Mouse (Mus musculus): Measurements from ENCODE around the gene Nap1l2. TPM values are rescaled to one million over a fixed set of nuclear protein-coding genes. Genes with fewer than 3 reads are reported as not detected.
"Not testable (repeated sequence)": the region's sequence is repeated elsewhere in the genome, so short reads cannot be mapped to it uniquely, and the experiment has no call there.

The Nap1l2 gene
- 100 and 107 TPM in 2 replicates for polyA plus RNA-seq (2015; fragmentation: Nextera tagmentation; extraction: Ambion mirVana)

DNA sequence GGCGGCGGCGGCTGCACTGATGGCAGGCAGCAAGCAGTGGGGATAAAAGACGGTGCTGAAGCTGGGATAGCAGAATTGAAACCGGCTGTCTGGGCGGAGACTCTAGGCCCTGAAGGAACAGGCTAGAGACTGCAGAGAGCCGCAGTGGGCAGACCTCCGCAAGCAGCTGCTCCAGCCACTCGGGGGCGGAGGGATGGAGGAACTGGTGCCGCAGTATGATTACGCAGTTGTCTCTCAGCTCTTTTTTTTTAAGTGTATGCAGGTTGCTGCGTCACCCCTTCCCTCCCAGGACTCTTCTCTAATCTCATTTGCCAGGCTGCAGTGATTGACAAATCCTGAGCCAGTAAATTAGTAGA lies at the start of gene Nap1l2:
Gene Nap1l2 (minus strand): TSS at position 210 of the 356 bp plus-strand sequence.
- Histone ChIP-seq H3K9me3 (replicated peaks; ENCODE audit: control insufficient read depth, low read length, poor library complexity, severe bottlenecking) (no peaks in the 10 kb centered on the region), H3K36me3 (ENCODE audit: control insufficient read depth, insufficient read depth, low read length) (no peaks in the 10 kb centered on the region), H3K4me3 (ENCODE audit: low read depth, low read length) (peak within 1 kb of the TSS; percentile 55), H3K4me2 (ENCODE audit: low read length) (peak within 1 kb of the TSS; percentile 39), H3K4me1 (ENCODE audit: control insufficient read depth, insufficient read depth, low read length) (no peaks in the 10 kb centered on the region), H3K27me3 (ENCODE audit: control insufficient read depth, insufficient read depth, low read depth, low read length) (no peaks in the 10 kb centered on the region; the same call in 1 of the 2 replicates), H3K9ac (ENCODE audit: low read depth, low read length) (peak within 1 kb of the TSS; percentile 76), H3K27ac (ENCODE audit: low read length) (peak within 1 kb of the TSS; percentile 95)
- peak; percentile 98 for ATAC-seq
- 15% methylated on average over 12 of the region's 13 CpGs for WGBS

DNA sequence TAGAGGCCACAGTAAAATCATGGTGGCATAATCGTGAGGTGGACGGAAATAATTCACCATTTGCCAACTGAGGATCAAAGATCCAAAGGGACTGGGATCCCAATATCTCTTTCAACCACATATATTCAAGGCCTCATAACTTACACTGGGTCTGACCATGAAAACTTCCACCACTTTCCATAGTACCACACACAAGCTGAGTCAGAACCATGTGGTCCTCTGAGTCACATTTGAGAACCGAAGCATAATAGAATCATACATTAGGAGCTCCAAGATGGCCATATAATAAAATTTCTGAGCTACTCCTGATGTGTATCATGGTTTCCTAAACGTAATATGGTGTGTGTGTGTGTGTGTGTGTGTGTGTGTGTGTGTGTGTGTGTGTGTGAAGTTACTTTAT lies 28.8 kb upstream of the Nap1l2 start:
- no peaks in the 10 kb centered on the region for H3K4me1 ChIP-seq (ENCODE audit: control insufficient read depth, insufficient read depth, low read length)
- no peak overlapping the region for H3K27ac ChIP-seq (ENCODE audit: low read length)
- no peak for ATAC-seq
- H3K27me3 ChIP-seq (ENCODE audit: control insufficient read depth, insufficient read depth, low read depth, low read length) = no peaks in the 10 kb centered on the region; the same call in 1 of the 2 replicates
- no peak overlapping the region for H3K4me3 ChIP-seq (ENCODE audit: low read depth, low read length)
- no peak overlapping the region for H3K4me2 ChIP-seq (ENCODE audit: low read length)
- WGBS = 84% methylated on average over 4 of the region's 4 CpGs
- no peak overlapping the region for H3K9ac ChIP-seq (ENCODE audit: low read depth, low read length)
- H3K36me3 ChIP-seq (ENCODE audit: control insufficient read depth, insufficient read depth, low read length) = no peaks in the 10 kb centered on the region
- H3K9me3 ChIP-seq (replicated peaks; ENCODE audit: control insufficient read depth, low read length, poor library complexity, severe bottlenecking) = no peaks in the 10 kb centered on the region

DNA sequence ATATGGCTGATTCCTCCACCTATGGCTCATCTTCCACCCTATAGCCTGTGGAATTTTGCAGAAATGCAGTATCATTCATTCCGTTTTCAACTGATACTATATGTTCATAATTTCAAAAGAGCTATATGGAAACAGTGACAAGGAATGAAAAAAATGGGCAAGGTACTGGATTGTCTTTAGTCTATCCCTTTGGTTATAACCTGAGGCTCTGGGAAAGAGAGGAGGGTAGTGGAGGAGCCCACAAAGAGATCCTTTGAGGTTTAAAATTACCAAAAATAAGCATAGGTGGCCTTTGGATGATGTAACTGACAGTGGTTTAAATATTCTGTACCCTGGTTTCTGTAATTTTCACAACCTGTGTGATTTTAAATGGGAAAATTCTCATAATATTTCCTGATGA lies 389 bp upstream of the Nap1l2 start:
- Histone ChIP-seq H3K27me3 (ENCODE audit: control insufficient read depth, insufficient read depth, low read depth, low read length) (no peaks in the 10 kb centered on the region; the same call in 1 of the 2 replicates), H3K9me3 (replicated peaks; ENCODE audit: control insufficient read depth, low read length, poor library complexity, severe bottlenecking) (no peaks in the 10 kb centered on the region), H3K36me3 (ENCODE audit: control insufficient read depth, insufficient read depth, low read length) (no peaks in the 10 kb centered on the region), H3K27ac (ENCODE audit: low read length) (peak overlapping the region; percentile 95), H3K4me1 (ENCODE audit: control insufficient read depth, insufficient read depth, low read length) (no peaks in the 10 kb centered on the region), H3K9ac (ENCODE audit: low read depth, low read length) (no peak overlapping the region), H3K4me3 (ENCODE audit: low read depth, low read length) (peak overlapping the region; percentile 55), H3K4me2 (ENCODE audit: low read length) (peak overlapping the region; percentile 39)
- ATAC-seq = peak; percentile 74
- 33% methylated on average over 1 of the region's 1 CpGs for WGBS

DNA sequence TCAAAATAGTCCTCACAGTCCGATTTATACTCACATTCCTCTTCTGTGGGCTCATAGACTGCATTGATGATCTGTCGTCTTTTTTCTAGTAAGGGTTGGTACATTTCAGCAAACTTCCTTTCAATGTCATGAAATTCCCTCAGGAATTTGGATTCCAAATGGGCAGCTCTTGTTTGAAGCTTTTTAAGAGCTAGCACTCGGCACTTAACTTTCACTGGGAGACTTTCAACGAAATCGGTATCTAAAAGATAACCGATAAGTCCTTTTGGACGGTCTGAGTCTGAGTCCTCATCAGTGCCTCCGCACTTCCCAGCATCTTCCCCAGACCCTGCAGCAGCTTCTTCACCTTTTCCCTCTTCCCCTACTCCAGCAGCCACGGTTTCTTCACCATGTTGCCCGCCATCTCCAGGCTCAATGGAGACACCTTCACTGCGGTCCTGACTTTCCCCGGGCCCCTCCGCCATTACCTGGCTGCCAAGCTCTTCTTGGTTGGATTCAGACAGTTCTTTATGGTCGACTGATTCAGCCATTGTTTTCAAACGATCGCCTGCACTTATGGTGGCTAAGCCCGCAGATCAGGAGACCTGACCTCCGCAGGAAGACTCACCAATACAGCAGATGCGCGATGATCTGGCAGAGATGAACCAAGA lies 534 bp downstream of the Nap1l2 start:
- no peaks in the 10 kb centered on the region for H3K4me1 ChIP-seq (ENCODE audit: control insufficient read depth, insufficient read depth, low read length)
- WGBS = 17% methylated on average over 20 of the region's 20 CpGs
- H3K4me2 ChIP-seq (ENCODE audit: low read length) = peak overlapping the region; percentile 39
- peak overlapping the region; percentile 55 for H3K4me3 ChIP-seq (ENCODE audit: low read depth, low read length)
- H3K9ac ChIP-seq (ENCODE audit: low read depth, low read length) = peak overlapping the region; percentile 76
- H3K36me3 ChIP-seq (ENCODE audit: control insufficient read depth, insufficient read depth, low read length) = no peaks in the 10 kb centered on the region
- H3K9me3 ChIP-seq (replicated peaks; ENCODE audit: control insufficient read depth, low read length, poor library complexity, severe bottlenecking) = no peaks in the 10 kb centered on the region
- peaks cover 4% of the 10 kb centered on the region for H3K27me3 ChIP-seq (ENCODE audit: control insufficient read depth, insufficient read depth, low read depth, low read length)
- peak; percentile 73 for ATAC-seq
- H3K27ac ChIP-seq (ENCODE audit: low read length) = peak overlapping the region; percentile 95

GRCm38 (mm10) chrX:103183536-103183935 lies 2.9 kb downstream of the Nap1l2 start:
- peak overlapping the region; percentile 15; the same call in 1 of the 2 replicates for H3K4me3 ChIP-seq (ENCODE audit: low read depth, low read length)
- H3K36me3 ChIP-seq (ENCODE audit: control insufficient read depth, insufficient read depth, low read length) = no peaks in the 10 kb centered on the region
- peak overlapping the region; percentile 46 for H3K4me2 ChIP-seq (ENCODE audit: low read length)
- peaks cover 4% of the 10 kb centered on the region for H3K27me3 ChIP-seq (ENCODE audit: control insufficient read depth, insufficient read depth, low read depth, low read length)
- H3K27ac ChIP-seq (ENCODE audit: low read length) = no peak overlapping the region
- no peak overlapping the region for H3K9ac ChIP-seq (ENCODE audit: low read depth, low read length)
- H3K4me1 ChIP-seq (ENCODE audit: control insufficient read depth, insufficient read depth, low read length) = no peaks in the 10 kb centered on the region
- no peaks in the 10 kb centered on the region for H3K9me3 ChIP-seq (replicated peaks; ENCODE audit: control insufficient read depth, low read length, poor library complexity, severe bottlenecking)
- no peak for ATAC-seq

DNA sequence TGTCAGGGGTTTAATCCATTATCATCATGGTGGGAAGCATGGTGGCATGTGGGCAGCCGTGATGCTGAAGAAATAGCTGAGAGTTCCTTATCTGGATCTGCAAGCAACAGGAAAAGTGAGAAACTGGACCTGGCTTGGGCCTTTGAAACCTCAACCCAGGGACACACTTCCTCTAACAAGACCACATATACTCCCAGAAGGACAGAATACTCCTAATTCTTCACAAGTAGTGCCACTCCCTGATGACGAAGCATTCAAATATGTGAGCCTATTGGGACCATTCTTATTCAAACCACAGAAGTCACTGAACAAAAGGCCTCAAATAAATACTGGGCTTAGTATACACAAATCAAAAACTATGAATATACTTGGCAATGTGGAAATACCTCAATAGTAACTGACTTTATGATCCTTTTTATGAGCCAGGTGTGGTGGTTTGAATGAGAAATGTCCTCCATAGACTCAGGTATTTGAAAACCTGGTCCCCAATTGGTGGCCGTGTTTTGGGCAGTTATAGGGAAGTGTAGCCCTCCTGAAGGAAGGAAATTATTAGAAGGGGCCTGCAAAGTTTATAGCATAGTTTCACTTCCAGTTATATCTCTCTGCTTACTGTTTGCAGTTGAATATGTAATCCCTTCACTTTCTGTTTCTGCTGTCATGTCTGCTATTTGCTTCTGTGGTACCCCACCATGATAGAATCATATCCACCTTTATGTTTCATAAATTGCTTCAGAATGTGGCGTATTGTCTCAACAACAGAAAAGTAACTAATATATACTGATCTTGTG lies 6.5 kb downstream of the Nap1l2 start:
- Histone ChIP-seq H3K4me3 (ENCODE audit: low read depth, low read length) (no peak overlapping the region), H3K9ac (ENCODE audit: low read depth, low read length) (no peak overlapping the region), H3K4me1 (ENCODE audit: control insufficient read depth, insufficient read depth, low read length) (no peaks in the 10 kb centered on the region), H3K36me3 (ENCODE audit: control insufficient read depth, insufficient read depth, low read length) (no peaks in the 10 kb centered on the region), H3K27ac (ENCODE audit: low read length) (no peak overlapping the region), H3K27me3 (ENCODE audit: control insufficient read depth, insufficient read depth, low read depth, low read length) (peaks cover 4% of the 10 kb centered on the region), H3K9me3 (replicated peaks; ENCODE audit: control insufficient read depth, low read length, poor library complexity, severe bottlenecking) (no peaks in the 10 kb centered on the region), H3K4me2 (ENCODE audit: low read length) (no peak overlapping the region)
- WGBS = 83% methylated on average over 4 of the region's 4 CpGs
- no peak for ATAC-seq

GRCm38 (mm10) chrX:103164948-103165605 lies 21.4 kb downstream of the Nap1l2 start:
- ATAC-seq = peak; percentile 95
- not testable (repeated sequence) for H3K9ac ChIP-seq (ENCODE audit: low read depth, low read length); H3K4me1 ChIP-seq (ENCODE audit: control insufficient read depth, insufficient read depth, low read length); H3K36me3 ChIP-seq (ENCODE audit: control insufficient read depth, insufficient read depth, low read length); H3K27ac ChIP-seq (ENCODE audit: low read length); H3K9me3 ChIP-seq (replicated peaks; ENCODE audit: control insufficient read depth, low read length, poor library complexity, severe bottlenecking); H3K27me3 ChIP-seq (ENCODE audit: control insufficient read depth, insufficient read depth, low read depth, low read length)
- peak overlapping the region; percentile 27 for H3K4me3 ChIP-seq (ENCODE audit: low read depth, low read length)
- H3K4me2 ChIP-seq (ENCODE audit: low read length) = peak overlapping the region; percentile 45
- 17% methylated on average over 29 of the region's 83 CpGs for WGBS

GRCm38 (mm10) chrX:103156134-103156533 lies 30.3 kb downstream of the Nap1l2 start:
- 53% methylated on average over 1 of the region's 1 CpGs for WGBS
- ATAC-seq = no peak
- Histone ChIP-seq H3K4me2 (ENCODE audit: low read length) (no peak overlapping the region), H3K9me3 (replicated peaks; ENCODE audit: control insufficient read depth, low read length, poor library complexity, severe bottlenecking) (no peaks in the 10 kb centered on the region), H3K27me3 (ENCODE audit: control insufficient read depth, insufficient read depth, low read depth, low read length) (peaks cover 5% of the 10 kb centered on the region), H3K4me3 (ENCODE audit: low read depth, low read length) (no peak overlapping the region), H3K27ac (ENCODE audit: low read length) (no peak overlapping the region), H3K36me3 (ENCODE audit: control insufficient read depth, insufficient read depth, low read length) (no peaks in the 10 kb centered on the region), H3K4me1 (ENCODE audit: control insufficient read depth, insufficient read depth, low read length) (no peaks in the 10 kb centered on the region), H3K9ac (ENCODE audit: low read depth, low read length) (no peak overlapping the region)

- Histone ChIP-seq H3K27ac (ENCODE audit: low read length) (no peak overlapping the region), H3K27me3 (ENCODE audit: control insufficient read depth, insufficient read depth, low read depth, low read length) (no peaks in the 10 kb centered on the region), H3K9me3 (replicated peaks; ENCODE audit: control insufficient read depth, low read length, poor library complexity, severe bottlenecking) (no peaks in the 10 kb centered on the region), H3K4me3 (ENCODE audit: low read depth, low read length) (no peak overlapping the region), H3K4me2 (ENCODE audit: low read length) (no peak overlapping the region), H3K4me1 (ENCODE audit: control insufficient read depth, insufficient read depth, low read length) (no peaks in the 10 kb centered on the region), H3K9ac (ENCODE audit: low read depth, low read length) (no peak overlapping the region), H3K36me3 (ENCODE audit: control insufficient read depth, insufficient read depth, low read length) (no peaks in the 10 kb centered on the region)
- WGBS = 86% methylated on average over 3 of the region's 3 CpGs
- ATAC-seq = no peak
These were observed 47.9 kb downstream of the Nap1l2 start for GRCm38 (mm10) chrX:103138549-103138948.

Data from midbrain, embryonic 16.5 days (tissue).